Mouse (Mus musculus) midbrain, postnatal 0 days (tissue): Measurements from ENCODE around the gene Apol9a. TPM values are rescaled to one million over a fixed set of nuclear protein-coding genes. Genes with fewer than 3 reads are reported as not detected.

Experiments
- ATAC-seq: fragments of 200-750 bp; cut with Nextera tagmentation; 2 replicates; pipeline ENCODE4 v1.8.0; 2017; ENCODE audit warnings: moderate number of reproducible peaks, mild to moderate bottlenecking, moderate TSS enrichment, moderate library complexity; ENCODE audit not compliant: low FRiP score
- DNase-seq: peaks from one replicate; pipeline ENCODE4 v3.0.0-alpha.2; 2015; ENCODE audit warnings: low spot score
- H3K27ac ChIP-seq: fragments of 300-500 bp; sonication (generic); 2 replicates; pipeline ENCODE4 v1.5.1; 2014; ENCODE audit warnings: low read depth, mild to moderate bottlenecking, low read length, mixed read lengths
- H3K27me3 ChIP-seq: fragments of 300-500 bp; sonication (generic); 2 replicates; pipeline ENCODE4 v1.6.1; 2014; ENCODE audit warnings: low read length, control low read depth, mixed read lengths; ENCODE audit not compliant: insufficient read depth
- H3K36me3 ChIP-seq: fragments of 300-500 bp; sonication (generic); 2 replicates; pipeline ENCODE4 v1.6.1; 2014; ENCODE audit warnings: low read length, control low read depth, mixed read lengths; ENCODE audit not compliant: insufficient read depth
- H3K4me1 ChIP-seq: fragments of 300-500 bp; sonication (generic); 2 replicates; pipeline ENCODE4 v1.6.1; 2014; ENCODE audit warnings: mild to moderate bottlenecking, control low read depth, antibody characterized with exemption, low read length, mixed read lengths; ENCODE audit not compliant: insufficient read depth
- H3K4me2 ChIP-seq: fragments of 300-500 bp; sonication (generic); 2 replicates; pipeline ENCODE4 v1.6.1; 2014; ENCODE audit warnings: low read depth, mild to moderate bottlenecking, low read length, mixed read lengths; ENCODE audit not compliant: poor library complexity, severe bottlenecking
- H3K4me3 ChIP-seq: fragments of 300-500 bp; sonication (generic); 2 replicates; pipeline ENCODE4 v1.5.1; 2014; ENCODE audit warnings: low read depth, mild to moderate bottlenecking, low read length, moderate library complexity
- H3K9ac ChIP-seq: fragments of 300-500 bp; sonication (generic); replicated peaks from 2 replicates; pipeline ENCODE4 v1.6.1; 2014; ENCODE audit warnings: mild to moderate bottlenecking, low read length, moderate library complexity, mixed read lengths; ENCODE audit not compliant: poor library complexity, severe bottlenecking
- H3K9me3 ChIP-seq: fragments of 300-500 bp; sonication (generic); 2 replicates; pipeline ENCODE4 v1.6.1; 2016; ENCODE audit warnings: low read length, control low read depth
- CTCF ChIP-seq: IDR thresholded peaks from 2 replicates; pipeline ENCODE4 v1.5.1; 2016; ENCODE audit warnings: antibody characterized with exemption, mild to moderate bottlenecking
- WGBS: fragments of 180-500 bp; shearing (Covaris S2); extraction: QIAGEN DNeasy Blood & Tissue Kit; methylation state at CpG from one replicate; pipeline ENCODE4 v1.1.7; 2014; 5-methylcytosine and 5-hydroxymethylcytosine counted together
- polyA plus RNA-seq: library from polyadenylated mRNA; unstranded; fragments of >200 nt; fragmentation: Nextera tagmentation; extraction: Ambion mirVana; gene quantifications from 2 replicates; pipeline ENCODE4 v1.2.1, GENCODE M21; 2015
- total RNA-seq: library from RNA; depleted of rRNA; stranded (reverse); fragments of >200 nt; gene quantifications from 2 replicates; pipeline ENCODE4 v1.2.3, GENCODE M21; 2014; rRNA removed

The Apol9a gene
- total and polyA plus RNA-seq, 2 experiments from 2014 or later = 0.16 to 0.39 TPM

DNA sequence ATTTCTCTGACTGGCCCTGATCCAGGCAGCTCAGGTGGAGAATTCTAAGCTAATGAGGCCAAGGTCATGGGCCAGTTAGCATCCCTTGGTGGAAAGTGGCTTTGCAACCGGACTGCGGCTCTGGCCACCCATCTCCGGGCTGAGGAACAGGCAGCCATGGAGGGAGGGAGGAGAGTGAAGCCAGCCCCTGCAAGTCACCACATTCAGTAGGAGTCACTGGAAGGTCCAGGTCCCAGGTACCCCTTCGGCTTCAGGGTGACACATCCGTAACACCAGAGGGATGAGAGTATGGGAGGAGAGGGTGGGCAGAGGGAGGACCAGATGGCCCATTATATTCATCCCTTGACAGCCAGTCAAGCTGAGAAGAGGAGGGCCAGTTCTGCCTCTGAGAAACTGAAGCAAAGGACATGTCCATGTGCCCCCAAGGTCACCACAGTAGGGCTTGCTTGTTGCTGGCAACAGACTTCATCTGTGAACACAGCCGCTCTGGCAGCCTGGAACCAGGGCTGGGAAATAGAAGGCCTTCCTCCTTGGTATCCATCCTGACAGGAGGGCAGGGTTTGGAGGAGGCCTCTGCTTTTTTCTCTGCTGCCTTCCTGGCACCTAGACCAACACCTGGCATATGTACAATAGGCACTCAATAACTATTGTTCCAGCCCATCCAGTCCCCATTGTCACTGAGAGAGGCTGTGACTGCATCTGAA, 55.9 kb downstream of the Apol9a start:
- H3K9me3 ChIP-seq = no peaks in the 10 kb centered on the region
- H3K27ac ChIP-seq = no peak overlapping the region
- H3K4me3 ChIP-seq = no peak overlapping the region
- H3K9ac ChIP-seq = no peak overlapping the region
- H3K4me2 ChIP-seq = no peak overlapping the region
- ATAC-seq (no peak), DNase-seq (peak; percentile 71)
- H3K27me3 ChIP-seq = no peaks in the 10 kb centered on the region
- no peaks in the 10 kb centered on the region for H3K36me3 ChIP-seq
- no peak for TF ChIP-seq CTCF
- 59% methylated on average over 6 of the region's 6 CpGs for WGBS
- 0 out of 2 replicates have a peak, but pooled peaks cover 12% of the 10 kb centered on the region for H3K4me1 ChIP-seq

DNA sequence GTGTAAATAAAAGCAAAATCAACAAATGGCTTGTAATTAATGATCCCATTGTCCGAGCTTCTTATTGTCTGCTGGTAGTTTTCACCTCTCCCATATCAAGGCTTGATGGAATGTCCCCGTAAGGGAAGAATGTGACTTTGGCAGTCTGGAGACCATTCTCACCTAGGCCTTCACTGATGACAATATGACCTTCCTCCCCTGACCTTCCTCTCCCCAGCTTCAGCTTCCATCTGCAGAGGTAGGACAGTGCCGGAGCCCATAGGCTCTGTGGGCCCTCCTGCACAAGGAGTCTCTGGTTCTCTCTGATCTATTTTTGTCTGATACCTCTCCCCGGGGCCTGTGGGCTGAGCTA, 56.5 kb downstream of the Apol9a start:
- Histone ChIP-seq H3K9ac (no peak overlapping the region), H3K36me3 (no peaks in the 10 kb centered on the region), H3K4me1 (0 out of 2 replicates have a peak, but pooled peaks cover 12% of the 10 kb centered on the region), H3K27ac (no peak overlapping the region), H3K9me3 (no peaks in the 10 kb centered on the region), H3K4me2 (no peak overlapping the region), H3K27me3 (no peaks in the 10 kb centered on the region), H3K4me3 (no peak overlapping the region)
- ATAC-seq (no peak), DNase-seq (no peak)
- 68% methylated on average over 4 of the region's 4 CpGs for WGBS
- no peak for TF ChIP-seq CTCF

Other genes with a start within 250 kb of the Apol9a start
- 360 and 399 TPM in 2 replicates for gene Rbfox2, start 104.1 kb downstream of the Apol9a start, total RNA-seq
- gene Rbfox2, start 104.1 kb downstream of the Apol9a start, polyA plus RNA-seq = 96.4 and 96.6 TPM in 2 replicates
- not detected in 2 replicates for gene Apol7a, start 12.0 kb downstream of the Apol9a start, total RNA-seq
- gene Apol7a, start 12.0 kb downstream of the Apol9a start, polyA plus RNA-seq = not detected in 2 replicates
- gene Apol7b, start 36.4 kb upstream of the Apol9a start, total RNA-seq = not detected in 2 replicates
- not detected in 2 replicates for gene Apol7b, start 36.4 kb upstream of the Apol9a start, polyA plus RNA-seq
- gene Apol10a, start 65.9 kb upstream of the Apol9a start, total RNA-seq = not detected in 2 replicates
- not detected in 2 replicates for gene Apol10a, start 65.9 kb upstream of the Apol9a start, polyA plus RNA-seq
- not detected in 2 replicates for gene Apol11a, start 97.1 kb upstream of the Apol9a start, total RNA-seq
- gene Apol11a, start 97.1 kb upstream of the Apol9a start, polyA plus RNA-seq = not detected in 2 replicates
- gene Apol7c, start 122.2 kb upstream of the Apol9a start, total RNA-seq = not detected in 2 replicates
- gene Apol7c, start 122.2 kb upstream of the Apol9a start, polyA plus RNA-seq = not detected in 2 replicates
- not detected in 2 replicates for gene 1700025B11Rik, start 150.8 kb upstream of the Apol9a start, total RNA-seq
- 0.51 TPM in 1 of 2 replicates, not detected in the other for gene 1700025B11Rik, start 150.8 kb upstream of the Apol9a start, polyA plus RNA-seq
- gene Apol10b, start 185.0 kb upstream of the Apol9a start, total RNA-seq = not detected in 2 replicates
- gene Apol10b, start 185.0 kb upstream of the Apol9a start, polyA plus RNA-seq = not detected in 2 replicates
- gene Gm36245, start 188.1 kb upstream of the Apol9a start, total RNA-seq = not detected in 2 replicates
- gene Gm36245, start 188.1 kb upstream of the Apol9a start, polyA plus RNA-seq = not detected in 2 replicates
- gene Apol11b, start 232.2 kb upstream of the Apol9a start, total RNA-seq = not detected in 2 replicates
- not detected in 2 replicates for gene Apol11b, start 232.2 kb upstream of the Apol9a start, polyA plus RNA-seq